Mouse (Mus musculus) effector memory CD4-positive, alpha-beta T cell, adult 5 months (primary cell): ENCODE data around the gene Il16. TPM values are rescaled to one million over a fixed set of nuclear protein-coding genes. Genes with fewer than 3 reads are reported as not detected.

Experiments
- polyA plus RNA-seq: library from polyadenylated mRNA; unstranded; fragments of 100-300 nt; shearing (Covaris generic); gene quantifications from one replicate; pipeline ENCODE4 v1.2.1, GENCODE M21; 2017

The Il16 gene
- polyA plus RNA-seq: 286 TPM

DNA sequence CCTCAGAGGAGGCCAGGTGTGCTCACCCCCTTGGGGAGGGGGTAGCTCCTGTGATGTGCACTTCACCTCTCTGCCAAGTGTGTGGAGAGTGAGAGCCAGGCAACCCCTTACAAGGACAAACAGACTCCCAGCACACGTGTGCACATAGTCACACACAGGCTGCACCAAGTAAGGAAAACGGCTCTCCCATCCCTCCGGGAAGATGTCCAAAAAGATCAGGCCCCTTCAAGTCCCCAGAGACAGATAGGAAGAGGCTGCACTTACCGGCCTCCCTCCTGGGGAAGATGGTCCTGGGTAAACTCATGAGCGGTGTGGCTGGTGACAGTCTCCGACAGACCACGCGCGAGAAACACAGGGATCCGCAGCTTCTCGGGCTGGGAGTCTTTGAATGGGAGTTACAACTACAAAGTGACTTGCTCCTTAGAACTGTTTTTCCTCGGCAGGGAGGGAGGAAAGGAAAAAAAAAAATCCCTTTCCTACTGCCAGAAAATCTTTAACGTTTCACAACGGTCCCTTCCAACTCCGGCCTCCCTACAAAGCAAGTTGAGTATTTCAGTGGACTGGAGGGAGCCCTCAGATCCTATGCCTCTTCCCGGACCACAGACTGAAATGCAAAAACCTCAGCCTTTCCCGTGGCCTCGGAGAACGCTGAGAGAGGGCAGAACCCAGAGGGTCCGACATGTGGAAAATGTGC, at the start of gene Il16:
Il16 (minus strand) TSS at position 314 of the 694 bp plus-strand sequence.

DNA sequence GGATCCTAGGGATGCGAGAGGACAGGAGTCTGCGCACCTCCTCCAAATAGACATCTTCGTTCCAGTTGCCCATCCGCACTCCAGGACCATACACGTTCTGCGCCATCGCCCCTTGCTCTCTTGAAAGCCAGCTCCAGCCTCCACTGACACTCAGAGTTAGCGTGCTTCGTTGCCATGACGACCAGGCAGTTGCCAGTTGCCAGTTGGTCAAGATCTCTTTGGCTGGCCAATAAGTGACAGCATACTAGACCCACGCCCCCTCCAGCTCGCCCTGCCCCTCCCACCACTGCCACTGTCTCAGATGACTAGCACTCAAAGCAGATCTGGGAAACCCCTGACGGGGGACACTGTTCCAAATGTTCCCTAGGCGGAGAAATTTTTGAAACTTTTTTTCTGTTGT, 49.2 kb upstream of the Il16 start, which contains the start of gene Cfap161:
Cfap161 (minus strand) TSS at position 176 of the 400 bp plus-strand sequence.

DNA sequence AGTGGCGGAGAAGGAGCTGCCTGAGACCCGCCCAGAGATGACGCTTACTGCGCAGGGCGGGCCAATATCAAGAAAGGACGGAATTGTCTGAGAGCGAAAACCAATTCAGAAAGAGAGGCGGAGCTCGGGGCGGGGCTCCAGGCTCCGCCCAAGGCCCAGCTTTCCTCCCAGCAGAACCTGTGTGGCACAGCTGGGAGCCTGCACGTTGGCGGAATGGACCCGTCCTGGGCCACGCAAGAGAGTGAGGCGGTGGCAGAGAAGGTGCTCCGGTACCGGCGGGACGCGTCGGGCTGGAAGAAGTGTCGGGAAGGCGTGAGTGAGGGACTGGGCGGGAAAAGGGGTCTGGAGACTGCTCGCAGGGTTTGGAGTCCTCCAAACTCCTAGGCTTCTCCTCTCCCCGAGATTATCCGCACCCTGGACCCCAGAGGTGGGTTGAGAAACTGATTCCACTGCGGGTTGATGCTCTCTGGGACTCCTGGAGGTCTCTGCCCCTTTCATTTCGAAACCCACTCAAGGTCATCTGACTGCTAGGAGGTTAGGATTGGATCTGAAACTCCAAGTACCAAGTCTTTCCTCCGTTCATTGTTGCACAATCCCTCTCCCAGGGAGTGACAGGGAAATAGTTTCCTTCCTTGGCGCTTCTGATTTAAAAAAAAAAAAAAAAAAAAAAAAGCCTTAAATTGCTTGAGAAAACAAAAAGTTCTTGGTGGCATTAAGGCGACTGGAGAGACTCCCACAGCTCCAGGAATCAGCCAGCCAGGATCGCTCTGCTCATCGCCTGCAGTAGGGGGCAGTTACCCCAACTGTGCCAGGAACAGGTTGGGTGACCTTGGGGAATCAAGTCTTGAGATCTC, 113.5 kb downstream of the Il16 start, which contains the start of gene Stard5:
Stard5 (plus strand) TSS at position 132 of the 854 bp plus-strand sequence.

Other genes starting within 250 kb of the Il16 start
- gene Tmc3, start 160.8 kb downstream of the Il16 start, polyA plus RNA-seq: not detected
- 27.1 TPM for gene Stard5, start 113.8 kb downstream of the Il16 start, polyA plus RNA-seq
- not detected for gene Cfap161, start 49.2 kb upstream of the Il16 start, polyA plus RNA-seq
- 6.2 TPM for gene Tlnrd1, start 138.6 kb upstream of the Il16 start, polyA plus RNA-seq
- gene Mesd, start 138.7 kb upstream of the Il16 start, polyA plus RNA-seq: 26.5 TPM